Mouse (Mus musculus): ENCODE data around the gene Hoxc5.

DNA sequence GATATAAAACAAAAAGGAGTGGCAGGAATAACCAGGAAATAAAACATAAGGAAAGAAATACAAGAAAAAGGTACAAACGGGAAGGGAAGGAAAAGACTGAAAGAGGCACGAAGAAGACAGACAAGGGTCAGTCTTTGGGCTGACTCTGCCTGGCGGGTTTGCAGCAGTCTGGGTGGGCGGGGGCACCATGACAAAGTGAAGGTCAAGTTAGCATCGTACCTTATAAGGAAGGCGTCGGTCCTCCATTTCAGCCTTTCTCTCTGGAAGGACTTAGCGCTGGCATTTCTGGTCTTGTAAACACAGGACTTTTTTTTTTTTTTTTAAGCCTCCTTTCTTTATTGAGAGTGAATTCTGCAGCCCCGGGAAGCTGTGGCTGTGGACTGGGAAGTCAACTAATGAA is 20.0 kb upstream of the Hoxc5 start:
- TF ChIP-seq CTCF (IDR thresholded peaks at IDR 0.05; ENCODE audit: insufficient read depth, low read depth, low read length) = no peak
- no peak for TF ChIP-seq POLR2A (IDR thresholded peaks at IDR 0.05; ENCODE audit: insufficient read depth, low read depth, low read length)
